Comparison of ENCODE assay signal across 9 mouse cellular contexts in genomic region chr2:180791674-180792073, GRCm38 (mm10). TPM values are rescaled to one million over a fixed set of nuclear protein-coding genes. Genes with fewer than 3 reads are reported as not detected.
A peak's percentile ranks its signal among the peaks of the same experiment; 100 is the strongest.
DNase-seq lines count a peak whose midpoint lies in the region; ATAC-seq and TF ChIP-seq lines count a peak whose summit lies in the region.
"Had no signal": no experiment of that assay in that cellular context is flagged by ENCODE, and none has a peak within 500 bp of the region (broad histone marks: within the 10 kb centered on the region; RNA-seq: fewer than 3 reads in every experiment).

No protein-coding gene starts in this region.

- H3K27me3 ChIP-seq in kidney, postnatal 0 days (ENCODE audit: insufficient read depth, low read length), result no peaks in the 10 kb centered on the region
- no peaks in the 10 kb centered on the region; the same call in 1 of the 2 replicates for H3K27me3 ChIP-seq in neural tube, embryonic 11.5 days (ENCODE audit: control insufficient read depth, insufficient read depth, low read length)

- DNase-seq in kidney, postnatal 0 days (ENCODE audit: low spot score), result peak; percentile 53
- no peak for DNase-seq in kidney, adult 11 months
- DNase-seq in MN1 (ENCODE audit: low spot score), result peak; percentile 51
- peak; percentile 24 for DNase-seq in c-Kit-positive CD71-positive TER-119-positive erythroid progenitor cells, embryonic 14.5 days (ENCODE audit: low spot score)
- peak; percentile 38 for DNase-seq in gastrocnemius, postnatal 10 days
- DNase-seq in left cerebral cortex, postnatal 25 days (ENCODE audit: low spot score in 2 of 2), result peak; percentile 42 to 67
- peak; percentile 66 for DNase-seq in neural tube, embryonic 11.5 days (ENCODE audit: low spot score)

- intact Hi-C loops in left cerebral cortex, postnatal 25 days (cut with DNase I), result no loop called here

- H3K4me3 ChIP-seq in kidney, postnatal 0 days (replicated peaks; ENCODE audit: low read depth, low read length), result no peak overlapping the region
- H3K4me3 ChIP-seq in neural tube, embryonic 11.5 days (ENCODE audit: low read depth, low read length), result no peak overlapping the region

- no peaks in the 10 kb centered on the region for H3K36me3 ChIP-seq in kidney, postnatal 0 days (ENCODE audit: insufficient read depth, low read length)
- no peaks in the 10 kb centered on the region for H3K36me3 ChIP-seq in neural tube, embryonic 11.5 days (ENCODE audit: control insufficient read depth, insufficient read depth, low read length)

- no peak overlapping the region for H3K9ac ChIP-seq in kidney, postnatal 0 days (ENCODE audit: low read depth, low read length)
- no peak overlapping the region for H3K9ac ChIP-seq in neural tube, embryonic 11.5 days (ENCODE audit: low read length)

- H3K27ac ChIP-seq in kidney, postnatal 0 days, result no peak overlapping the region
- H3K27ac ChIP-seq in neural tube, embryonic 11.5 days (ENCODE audit: low read depth, low read length), result no peak overlapping the region

- 0 out of 2 replicates have a peak, but pooled peaks cover 4% of the 10 kb centered on the region for H3K4me1 ChIP-seq in kidney, postnatal 0 days (replicated peaks; ENCODE audit: insufficient read depth, low read length)
- no peaks in the 10 kb centered on the region; the same call in 1 of the 2 replicates for H3K4me1 ChIP-seq in neural tube, embryonic 11.5 days (ENCODE audit: control insufficient read depth, insufficient read depth, low read length)

- TF ChIP-seq CTCF in kidney, postnatal 0 days (IDR thresholded peaks at IDR 0.05; ENCODE audit: low read depth), result peak; percentile 77

- H3K9me3 ChIP-seq in kidney, postnatal 0 days (replicated peaks; ENCODE audit: low read length), result no peaks in the 10 kb centered on the region
- H3K9me3 ChIP-seq in neural tube, embryonic 11.5 days (ENCODE audit: control insufficient read depth, low read length), result no peaks in the 10 kb centered on the region

- 43% methylated on average over 4 of the region's 4 CpGs for WGBS in kidney, postnatal 0 days
- WGBS in neural tube, embryonic 11.5 days, result 46% methylated on average over 4 of the region's 4 CpGs

- no peak overlapping the region for H3K4me2 ChIP-seq in kidney, postnatal 0 days (ENCODE audit: low read length)
- no peak overlapping the region for H3K4me2 ChIP-seq in neural tube, embryonic 11.5 days (ENCODE audit: low read depth)

- ATAC-seq in kidney, postnatal 0 days (replicated peaks; ENCODE audit: low FRiP score, low read depth), result no peak
- no peak; the same call in 1 of the 2 replicates for ATAC-seq in neural tube, embryonic 11.5 days (ENCODE audit: insufficient read depth, low FRiP score, low TSS enrichment)
- ATAC-seq in erythroid progenitor cell, adult 5-6 weeks (replicated peaks; ENCODE audit: low FRiP score, poor library complexity, severe bottlenecking), result no peak

RNA-seq across cellular contexts. Expression of gene Bhlhe23, which starts 15.0 kb away (rescaled TPM):
- polyA plus RNA-seq in kidney, postnatal 0 days (2015; fragmentation: Nextera tagmentation; extraction: Ambion mirVana), result not detected in 2 replicates
- total RNA-seq in gastrocnemius, postnatal 10 days (2021), result not detected
- under 1 TPM in 1 of 2 experiments, not detected in 1; 0.16 TPM for total RNA-seq in left cerebral cortex, postnatal 25 days (2021)
- polyA plus RNA-seq in neural tube, embryonic 11.5 days (2014; fragmentation: Nextera tagmentation; extraction: Ambion mirVana), result 4.9 and 5.3 TPM in 2 replicates
- total RNA-seq in erythroid progenitor cell, adult 5-6 weeks (2015; ENCODE audit: low replicate concordance), result not detected in 2 replicates
- not detected in 2 replicates for total RNA-seq in erythroid progenitor cell, adult 5-6 weeks (2017; ENCODE audit: low replicate concordance)
- polyA plus RNA-seq: gonadal fat pad, adult 2 months had no signal
